Comparison of ENCODE assay signal across 8 mouse cellular contexts in genomic region chr1:41152516-41152915, GRCm38 (mm10).
DNase-seq lines count a peak whose midpoint lies in the region; ATAC-seq and TF ChIP-seq lines count a peak whose summit lies in the region.

No protein-coding gene starts in this region.

- no peak for ATAC-seq in liver, embryonic 12.5 days
- peak; percentile 66 for ATAC-seq in neural tube, embryonic 12.5 days (ENCODE audit: low FRiP score, low read depth)
- ATAC-seq in liver, embryonic 11.5 days (replicated peaks; ENCODE audit: low FRiP score), result no peak

- H3K4me3 ChIP-seq in liver, adult 2 months (ENCODE audit: insufficient read depth, low read depth, low read length), result no peak overlapping the region
- no peak overlapping the region for H3K4me3 ChIP-seq in liver, embryonic 12.5 days
- no peak overlapping the region for H3K4me3 ChIP-seq in neural tube, embryonic 12.5 days
- H3K4me3 ChIP-seq in liver, embryonic 11.5 days (ENCODE audit: low read depth, low read length), result no peak overlapping the region

- H3K9me3 ChIP-seq in liver, embryonic 12.5 days (replicated peaks), result no peaks in the 10 kb centered on the region
- no peaks in the 10 kb centered on the region for H3K9me3 ChIP-seq in neural tube, embryonic 12.5 days
- no peaks in the 10 kb centered on the region for H3K9me3 ChIP-seq in liver, embryonic 11.5 days (ENCODE audit: control insufficient read depth, low read length)

- no peak overlapping the region for H3K27ac ChIP-seq in liver, adult 2 months (replicated peaks; ENCODE audit: insufficient read depth, low read depth, low read length)
- H3K27ac ChIP-seq in liver, embryonic 12.5 days, result no peak overlapping the region
- no peak overlapping the region for H3K27ac ChIP-seq in neural tube, embryonic 12.5 days
- H3K27ac ChIP-seq in liver, embryonic 11.5 days (ENCODE audit: low read depth, low read length), result no peak overlapping the region

- TF ChIP-seq CTCF in liver, adult 2 months (IDR thresholded peaks at IDR 0.05; ENCODE audit: low read depth, low read length), result no peak

- no peaks in the 10 kb centered on the region for H3K79me2 ChIP-seq in liver, adult 2 months (ENCODE audit: control insufficient read depth, insufficient read depth, low read length)

- H3K4me2 ChIP-seq in liver, embryonic 12.5 days, result no peak overlapping the region
- no peak overlapping the region for H3K4me2 ChIP-seq in neural tube, embryonic 12.5 days (replicated peaks)
- no peak overlapping the region for H3K4me2 ChIP-seq in liver, embryonic 11.5 days

- WGBS in liver, adult 2 months, result 64% methylated on average over 1 of the region's 1 CpGs
- 27% methylated on average over 1 of the region's 1 CpGs for WGBS in liver, embryonic 12.5 days (ENCODE audit: insufficient replicate concordance)
- WGBS in neural tube, embryonic 12.5 days, result 61% methylated on average over 1 of the region's 1 CpGs
- 55% methylated on average over 1 of the region's 1 CpGs for WGBS in liver, embryonic 11.5 days

- H3K27me3 ChIP-seq in liver, adult 2 months (ENCODE audit: control insufficient read depth, insufficient read depth, low read length), result no peaks in the 10 kb centered on the region
- no peaks in the 10 kb centered on the region for H3K27me3 ChIP-seq in liver, embryonic 12.5 days (replicated peaks)
- no peaks in the 10 kb centered on the region for H3K27me3 ChIP-seq in neural tube, embryonic 12.5 days (replicated peaks)
- no peaks in the 10 kb centered on the region for H3K27me3 ChIP-seq in liver, embryonic 11.5 days (replicated peaks; ENCODE audit: control insufficient read depth, insufficient read depth, low read length)

- H3K9ac ChIP-seq in liver, adult 2 months (ENCODE audit: low read depth, low read length), result no peak overlapping the region
- no peak overlapping the region for H3K9ac ChIP-seq in liver, embryonic 12.5 days
- H3K9ac ChIP-seq in neural tube, embryonic 12.5 days, result no peak overlapping the region
- H3K9ac ChIP-seq in liver, embryonic 11.5 days (ENCODE audit: low read depth, low read length), result no peak overlapping the region

- H3K4me1 ChIP-seq in liver, adult 2 months (ENCODE audit: control insufficient read depth, insufficient read depth, low read length), result no peaks in the 10 kb centered on the region
- H3K4me1 ChIP-seq in liver, embryonic 12.5 days, result no peaks in the 10 kb centered on the region
- H3K4me1 ChIP-seq in neural tube, embryonic 12.5 days, result peaks cover 19% of the 10 kb centered on the region
- no peaks in the 10 kb centered on the region for H3K4me1 ChIP-seq in liver, embryonic 11.5 days (replicated peaks; ENCODE audit: control insufficient read depth, insufficient read depth, low read length)

- TF ChIP-seq POLR2A in liver, adult 2 months (IDR thresholded peaks at IDR 0.05; ENCODE audit: extremely low read depth, insufficient read depth, low read length), result no peak

- H3K36me3 ChIP-seq in liver, adult 2 months (ENCODE audit: control insufficient read depth, insufficient read depth, low read length), result no peaks in the 10 kb centered on the region
- no peaks in the 10 kb centered on the region for H3K36me3 ChIP-seq in liver, embryonic 12.5 days
- no peaks in the 10 kb centered on the region for H3K36me3 ChIP-seq in neural tube, embryonic 12.5 days
- H3K36me3 ChIP-seq in liver, embryonic 11.5 days (ENCODE audit: control insufficient read depth, insufficient read depth, low read length), result no peaks in the 10 kb centered on the region

- peak; percentile 5 for DNase-seq in cerebellum, adult 9-10 months
- DNase-seq in cerebellum, postnatal 36 days, result no peak
- peak; percentile 4 for DNase-seq in liver, adult 2 months (ENCODE audit: extremely low read depth, low read depth, low spot score)
- peak; percentile 34 for DNase-seq in forelimb bud, embryonic 11.5 days (ENCODE audit: low read depth, low spot score)
- no peak for DNase-seq in B cell, adult 2 months
- DNase-seq in liver, embryonic 11.5 days (ENCODE audit: low spot score), result no peak

Comparison
In these comparisons a context has a peak if more than half of its experiments do, and no peak if none do; other contexts are left out.
1. DNase-seq: peak in cerebellum, adult 9-10 months (single experiment), liver, adult 2 months (single experiment) and forelimb bud, embryonic 11.5 days (single experiment); none in cerebellum, postnatal 36 days (0 of 2), B cell, adult 2 months (0 of 2) and liver, embryonic 11.5 days (single experiment).